Mouse (Mus musculus) liver, embryonic 13.5 days (tissue): ENCODE results near the gene Arhgef19. TPM values are rescaled to one million over a fixed set of nuclear protein-coding genes. Genes with fewer than 3 reads are reported as not detected.

Experiments used
- ATAC-seq: fragments of 200-750 bp; cut with Nextera tagmentation; 2 replicates; pipeline ENCODE4 v1.8.0; 2017; ENCODE audit warnings: low read depth, mild to moderate bottlenecking, moderate number of reproducible peaks, moderate library complexity
- DNase-seq: peaks from one replicate; pipeline ENCODE4 v3.0.0; 2022
- H3K27ac ChIP-seq: fragments of 300-500 bp; sonication (generic); 2 replicates; pipeline ENCODE4 v1.5.1; 2015; ENCODE audit warnings: moderate library complexity, mild to moderate bottlenecking, inconsistent platforms
- H3K27me3 ChIP-seq: fragments of 300-500 bp; sonication (generic); 2 replicates; pipeline ENCODE4 v1.6.1; 2015; ENCODE audit warnings: mild to moderate bottlenecking, inconsistent platforms
- H3K36me3 ChIP-seq: fragments of 300-500 bp; sonication (generic); 2 replicates; pipeline ENCODE4 v1.6.1; 2015; ENCODE audit warnings: mild to moderate bottlenecking, inconsistent platforms
- H3K4me1 ChIP-seq: fragments of 300-500 bp; sonication (generic); replicated peaks from 2 replicates; pipeline ENCODE4 v1.6.1; 2015; ENCODE audit warnings: inconsistent platforms
- H3K4me2 ChIP-seq: fragments of 300-500 bp; sonication (generic); 2 replicates; pipeline ENCODE4 v1.6.1; 2015; ENCODE audit warnings: inconsistent platforms, mild to moderate bottlenecking, moderate library complexity
- H3K4me3 ChIP-seq: fragments of 300-500 bp; sonication (generic); replicated peaks from 2 replicates; pipeline ENCODE4 v1.5.1; 2015; ENCODE audit warnings: mild to moderate bottlenecking, inconsistent platforms
- H3K9ac ChIP-seq: fragments of 300-500 bp; sonication (generic); 2 replicates; pipeline ENCODE4 v1.6.1; 2015; ENCODE audit warnings: mild to moderate bottlenecking, inconsistent platforms
- H3K9me3 ChIP-seq: fragments of 300-500 bp; sonication (generic); replicated peaks from 2 replicates; pipeline ENCODE4 v1.6.1; 2016; ENCODE audit warnings: inconsistent platforms
- WGBS: fragments of 180-500 bp; shearing (Covaris S2); methylation state at CpG from one replicate; pipeline ENCODE4 v1.1.7; 2015; ENCODE audit not compliant: insufficient replicate concordance; 5-methylcytosine and 5-hydroxymethylcytosine counted together
- polyA plus RNA-seq: library from polyadenylated mRNA; unstranded; fragments of >200 nt; fragmentation: Nextera tagmentation; extraction: Ambion mirVana; gene quantifications from 2 replicates; pipeline ENCODE4 v1.2.1, GENCODE M21; 2015

Arhgef19 gene
- polyA plus RNA-seq, 1 experiment from 2014 or later: 1.0 TPM

DNA sequence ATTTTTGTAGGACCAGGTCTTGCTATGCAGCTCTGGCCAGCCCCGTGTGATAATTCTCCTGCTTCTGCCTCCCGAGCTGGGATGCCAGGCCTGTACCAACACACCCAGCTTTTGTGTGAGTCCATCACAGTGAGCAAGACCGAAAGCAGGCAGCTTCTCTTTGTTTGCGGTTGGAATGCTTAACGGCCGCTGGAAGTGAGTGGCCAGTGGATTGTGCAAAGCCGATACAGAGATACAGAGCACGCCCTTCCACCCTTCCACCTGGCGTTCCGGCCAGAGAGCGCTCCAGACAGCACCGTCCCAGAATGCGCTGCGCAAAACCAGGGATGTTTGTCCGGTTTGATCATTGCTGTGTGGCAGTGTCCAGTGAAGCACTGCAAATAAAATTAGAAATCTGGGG lies 40.0 kb downstream of the Arhgef19 start:
- H3K9ac ChIP-seq: no peak overlapping the region
- no peaks in the 10 kb centered on the region for H3K36me3 ChIP-seq
- H3K4me3 ChIP-seq: no peak overlapping the region
- peaks cover 44% of the 10 kb centered on the region for H3K4me1 ChIP-seq
- 0 out of 2 replicates have a peak, but pooled peaks have one; percentile 15 for ATAC-seq
- peak overlapping the region; percentile 62 for H3K27ac ChIP-seq
- 51% methylated on average over 15 of the region's 15 CpGs for WGBS
- no peaks in the 10 kb centered on the region; the same call in none of the 2 replicates for H3K27me3 ChIP-seq
- no peak for DNase-seq
- H3K4me2 ChIP-seq: no peak overlapping the region
- no peaks in the 10 kb centered on the region for H3K9me3 ChIP-seq

DNA sequence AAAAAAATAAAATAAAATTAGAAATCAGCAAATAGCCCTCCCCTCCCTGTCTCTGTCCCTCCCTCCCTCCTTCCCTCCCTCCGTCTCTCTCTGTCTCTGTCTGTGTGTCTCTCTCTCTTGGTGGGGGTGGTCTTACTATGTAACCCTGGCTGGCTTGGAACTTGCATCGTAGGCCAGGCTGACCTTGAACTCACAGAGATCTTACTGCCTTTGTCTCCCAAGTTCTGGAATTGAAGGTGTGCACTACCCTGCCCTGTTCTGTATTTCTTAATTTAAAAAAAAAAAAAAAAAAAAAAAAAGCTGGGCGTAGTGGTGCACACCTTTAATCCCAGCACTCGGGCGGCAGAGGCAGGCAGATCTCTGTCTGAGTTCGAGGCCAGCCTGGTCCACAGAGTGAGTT lies 40.5 kb downstream of the Arhgef19 start:
- ATAC-seq: no peak

DNA sequence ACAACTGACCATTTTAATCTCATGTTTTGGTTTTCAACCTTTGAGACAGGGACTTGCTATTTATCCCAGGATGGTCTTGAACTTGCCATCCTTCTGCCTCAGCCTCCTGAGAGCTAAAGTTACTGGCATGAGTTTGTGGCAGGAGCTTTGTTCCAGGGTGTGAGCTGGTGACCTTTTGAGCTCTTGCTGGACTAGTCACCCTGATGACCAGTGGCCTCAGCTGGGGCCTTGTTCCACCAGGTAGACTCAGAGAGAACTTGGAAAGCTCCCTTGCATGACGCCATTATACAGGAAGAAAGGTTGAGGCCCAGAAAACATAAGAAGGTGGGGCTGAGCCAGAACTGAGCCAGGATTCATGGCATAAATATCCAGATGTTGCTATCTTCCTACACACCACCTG lies 41.2 kb downstream of the Arhgef19 start:
- no peak overlapping the region for H3K27ac ChIP-seq
- ATAC-seq (no peak), DNase-seq (no peak)
- no peaks in the 10 kb centered on the region for H3K36me3 ChIP-seq
- H3K9me3 ChIP-seq: no peaks in the 10 kb centered on the region
- H3K4me3 ChIP-seq: no peak overlapping the region
- H3K27me3 ChIP-seq: peaks cover 11% of the 10 kb centered on the region
- WGBS: 58% methylated on average over 1 of the region's 1 CpGs
- peaks cover 42% of the 10 kb centered on the region for H3K4me1 ChIP-seq
- H3K9ac ChIP-seq: no peak overlapping the region
- H3K4me2 ChIP-seq: no peak overlapping the region

More for the DNA sequence above, 40.5 kb downstream of the Arhgef19 start:
- Histone ChIP-seq H3K4me2 (no peak overlapping the region), H3K9me3 (no peaks in the 10 kb centered on the region), H3K4me1 (peaks cover 42% of the 10 kb centered on the region), H3K4me3 (no peak overlapping the region), H3K27ac (no peak overlapping the region), H3K27me3 (peaks cover 4% of the 10 kb centered on the region), H3K36me3 (no peaks in the 10 kb centered on the region), H3K9ac (no peak overlapping the region)
- no peak for DNase-seq
- 61% methylated on average over 6 of the region's 6 CpGs for WGBS

DNA sequence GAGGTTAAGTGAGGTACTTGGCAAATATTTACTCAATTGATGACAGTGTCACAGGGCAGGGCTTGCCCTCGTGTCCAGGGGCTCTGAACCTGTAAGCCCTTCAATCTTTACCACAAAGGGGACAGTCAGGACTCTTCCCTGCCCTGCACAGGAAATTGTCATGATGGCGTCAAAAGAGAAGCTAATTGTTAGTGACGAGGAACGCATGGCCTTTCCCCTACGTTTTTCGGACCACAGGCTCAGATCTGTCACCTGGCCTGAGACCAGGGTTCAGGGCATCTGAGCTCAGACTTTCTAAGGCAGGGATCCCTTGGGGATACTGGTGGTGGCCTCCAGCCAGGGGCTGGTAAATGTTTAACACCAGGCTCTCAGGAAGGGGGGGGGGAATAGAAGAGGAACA lies 41.9 kb downstream of the Arhgef19 start:
- 18% methylated on average over 6 of the region's 6 CpGs for WGBS
- ATAC-seq (peak; percentile 68), DNase-seq (no peak)
- Histone ChIP-seq H3K4me3 (no peak overlapping the region), H3K36me3 (no peaks in the 10 kb centered on the region), H3K9ac (no peak overlapping the region), H3K27ac (peak overlapping the region; percentile 73), H3K27me3 (peaks cover 17% of the 10 kb centered on the region), H3K4me1 (peaks cover 42% of the 10 kb centered on the region), H3K4me2 (no peak overlapping the region), H3K9me3 (no peaks in the 10 kb centered on the region)

DNA sequence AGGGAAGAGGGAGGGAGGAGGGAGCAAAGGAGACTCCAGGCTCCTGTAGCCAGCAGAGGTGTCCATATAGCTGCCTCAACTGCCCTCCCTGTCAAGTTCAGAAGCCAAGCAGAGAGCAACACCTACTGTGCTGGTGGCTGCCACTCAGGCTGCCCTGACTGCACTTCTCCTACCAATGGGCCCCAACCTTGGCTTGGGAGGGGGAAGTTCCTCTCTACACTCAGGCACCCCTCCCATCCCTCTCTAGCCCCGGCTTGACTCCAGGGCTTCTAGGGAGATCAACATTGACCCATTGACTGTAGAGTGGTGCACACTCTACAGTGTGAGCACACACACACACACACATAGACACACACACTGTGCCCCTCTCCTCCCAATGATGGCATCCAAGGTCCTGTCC lies 42.3 kb downstream of the Arhgef19 start:
- WGBS: 14% methylated on average over 1 of the region's 1 CpGs
- DNase-seq (no peak), ATAC-seq (peak; percentile 30; the same call in 1 of the 2 replicates)
- H3K36me3 ChIP-seq: no peaks in the 10 kb centered on the region
- peaks cover 19% of the 10 kb centered on the region for H3K27me3 ChIP-seq
- H3K4me1 ChIP-seq: peaks cover 43% of the 10 kb centered on the region
- peak overlapping the region; percentile 73 for H3K27ac ChIP-seq
- no peaks in the 10 kb centered on the region for H3K9me3 ChIP-seq
- H3K9ac ChIP-seq: no peak overlapping the region
- no peak overlapping the region for H3K4me2 ChIP-seq
- no peak overlapping the region for H3K4me3 ChIP-seq

DNA sequence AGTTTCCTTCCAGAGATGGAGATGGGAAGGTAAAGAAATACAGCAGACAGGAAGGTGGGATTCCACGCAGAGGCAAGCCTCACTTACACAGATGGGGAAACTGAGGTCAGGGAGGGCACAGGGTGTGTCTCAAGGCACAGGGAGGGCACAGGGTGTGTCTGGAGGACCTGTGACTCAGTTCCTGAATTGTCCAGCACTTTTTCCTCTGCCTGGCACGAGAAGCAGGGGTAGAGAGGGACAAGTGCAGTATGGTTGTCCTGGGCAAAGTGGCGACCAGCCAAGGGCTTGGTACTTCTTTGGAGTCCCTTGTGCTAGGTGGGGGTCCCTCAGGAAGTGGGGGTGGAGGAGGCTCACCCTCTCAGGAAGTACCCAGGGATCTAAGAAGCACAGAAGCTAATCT lies 42.8 kb downstream of the Arhgef19 start:
- Histone ChIP-seq H3K9me3 (no peaks in the 10 kb centered on the region), H3K4me1 (peaks cover 46% of the 10 kb centered on the region), H3K9ac (no peak overlapping the region), H3K4me3 (no peak overlapping the region), H3K36me3 (no peaks in the 10 kb centered on the region), H3K4me2 (no peak overlapping the region), H3K27ac (peak overlapping the region; percentile 73), H3K27me3 (peaks cover 24% of the 10 kb centered on the region)
- 33% methylated on average over 3 of the region's 3 CpGs for WGBS
- DNase-seq: no peak
- no peak for ATAC-seq

DNA sequence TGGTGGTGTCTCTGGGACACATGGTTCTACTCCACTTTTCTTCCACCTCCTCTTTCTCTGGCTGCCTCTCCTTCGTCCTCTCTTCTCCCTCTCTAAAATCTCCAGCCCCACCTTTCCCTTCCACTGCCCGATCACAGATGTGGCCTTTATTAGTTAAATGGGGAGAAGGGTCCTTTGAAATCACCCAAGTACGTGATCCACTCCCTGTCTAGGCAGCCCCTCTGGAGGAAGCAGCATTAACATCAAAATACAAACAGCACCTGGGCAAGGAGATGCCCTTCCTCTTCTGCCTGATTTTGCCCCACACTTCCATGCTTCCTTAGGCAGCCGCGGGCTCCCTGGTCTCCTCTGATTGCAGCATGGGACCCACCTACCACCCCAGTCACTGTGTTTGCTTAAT lies 43.3 kb downstream of the Arhgef19 start:
- DNase-seq (no peak), ATAC-seq (no peak)
- peaks cover 30% of the 10 kb centered on the region for H3K27me3 ChIP-seq
- H3K4me3 ChIP-seq: no peak overlapping the region
- no peak overlapping the region for H3K9ac ChIP-seq
- 46% methylated on average over 5 of the region's 5 CpGs for WGBS
- H3K9me3 ChIP-seq: no peaks in the 10 kb centered on the region
- no peaks in the 10 kb centered on the region for H3K36me3 ChIP-seq
- peaks cover 51% of the 10 kb centered on the region for H3K4me1 ChIP-seq
- H3K4me2 ChIP-seq: no peak overlapping the region
- H3K27ac ChIP-seq: no peak overlapping the region

DNA sequence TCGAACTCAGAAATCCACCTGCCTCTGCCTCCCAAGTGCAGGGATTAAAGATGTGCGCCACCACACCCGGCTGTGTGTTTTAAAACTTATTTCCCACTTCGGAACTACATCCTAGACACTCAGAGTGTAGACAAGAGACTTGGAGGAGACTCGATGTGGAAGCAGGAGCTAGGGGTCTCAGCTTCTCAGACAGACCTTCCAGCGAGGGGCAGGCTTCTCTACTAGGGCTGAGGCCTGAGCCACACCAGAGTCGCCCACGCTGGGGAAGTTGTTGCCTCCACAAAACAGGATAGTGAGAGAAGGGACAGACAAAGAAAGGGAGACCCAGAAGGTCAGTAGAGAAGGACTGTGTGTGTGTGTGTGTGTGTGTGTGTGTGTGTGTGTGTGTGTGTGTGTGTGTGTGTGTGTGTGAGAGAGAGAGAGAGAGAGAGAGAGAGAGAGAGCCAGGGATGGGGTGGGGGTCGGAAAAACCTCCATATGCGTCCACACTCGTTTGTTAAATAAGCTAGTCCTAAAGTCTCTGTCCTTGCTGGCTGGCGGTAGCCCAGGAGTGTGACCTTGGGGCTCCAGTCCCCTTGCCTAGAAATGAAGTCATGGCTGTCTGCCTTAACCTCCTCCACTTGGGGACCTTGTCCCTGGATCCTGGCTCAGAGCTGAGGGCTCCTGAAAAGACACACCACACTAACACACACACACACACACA lies 44.0 kb downstream of the Arhgef19 start:
- Histone ChIP-seq H3K27me3 (peaks cover 37% of the 10 kb centered on the region), H3K27ac (no peak overlapping the region), H3K4me2 (no peak overlapping the region), H3K9ac (no peak overlapping the region), H3K36me3 (no peaks in the 10 kb centered on the region), H3K9me3 (no peaks in the 10 kb centered on the region), H3K4me1 (peaks cover 52% of the 10 kb centered on the region), H3K4me3 (no peak overlapping the region)
- WGBS: 52% methylated on average over 12 of the region's 12 CpGs
- ATAC-seq: no peak
- DNase-seq: no peak

DNA sequence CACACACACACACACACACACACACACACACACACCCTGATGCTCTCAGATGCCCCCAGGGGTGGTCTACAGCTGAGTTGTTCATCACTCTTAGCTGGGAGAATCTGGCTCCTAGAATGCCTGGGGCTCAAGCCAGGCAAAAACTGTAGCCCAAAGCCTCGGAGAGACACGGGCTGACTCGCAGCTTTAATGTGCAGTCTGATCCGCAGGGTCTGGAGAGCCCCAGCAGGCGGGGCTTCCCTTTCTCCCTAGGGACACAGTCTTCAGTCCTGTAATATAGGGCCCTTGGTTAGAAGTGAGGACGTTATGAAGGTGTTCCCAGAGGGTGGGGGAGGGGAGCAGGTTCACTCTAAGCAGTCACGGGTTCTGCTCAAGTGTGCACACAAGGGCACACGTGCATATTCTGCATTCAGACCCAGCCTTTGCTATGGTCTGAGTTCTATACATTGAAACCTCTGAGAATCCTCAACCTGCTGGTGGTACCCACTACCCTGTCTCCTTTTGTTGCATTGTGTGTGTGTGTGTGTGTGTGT lies 44.6 kb downstream of the Arhgef19 start:
- H3K27ac ChIP-seq: no peak overlapping the region

DNA sequence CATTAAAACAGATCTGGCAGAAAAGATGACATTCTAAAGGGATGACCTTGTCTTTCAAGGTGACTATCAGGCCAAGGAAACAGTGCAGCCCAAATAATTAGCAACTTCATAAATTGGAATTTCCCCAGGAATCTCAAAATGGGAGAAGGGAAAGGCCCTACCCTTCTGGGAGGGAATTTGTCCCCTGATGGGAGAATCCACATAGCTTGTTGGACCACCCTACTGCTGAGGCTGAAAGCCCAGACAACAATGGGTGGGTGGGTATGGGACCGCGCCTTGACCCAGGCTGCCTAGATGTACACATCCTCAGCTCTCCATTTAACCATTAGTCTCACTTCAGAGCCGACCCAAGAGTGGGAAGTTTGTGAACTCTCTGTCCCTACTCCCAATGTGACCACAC lies 45.2 kb downstream of the Arhgef19 start:
- H3K4me1 ChIP-seq: peaks cover 41% of the 10 kb centered on the region
- ATAC-seq: no peak

More for the DNA sequence above, 44.6 kb downstream of the Arhgef19 start:
- H3K9me3 ChIP-seq: no peaks in the 10 kb centered on the region
- no peak overlapping the region for H3K9ac ChIP-seq
- H3K4me1 ChIP-seq: peaks cover 47% of the 10 kb centered on the region
- no peak overlapping the region for H3K4me3 ChIP-seq
- H3K36me3 ChIP-seq: no peaks in the 10 kb centered on the region
- DNase-seq (no peak), ATAC-seq (no peak)
- WGBS: 29% methylated on average over 8 of the region's 8 CpGs
- H3K4me2 ChIP-seq: no peak overlapping the region
- H3K27me3 ChIP-seq: peaks cover 43% of the 10 kb centered on the region

DNA sequence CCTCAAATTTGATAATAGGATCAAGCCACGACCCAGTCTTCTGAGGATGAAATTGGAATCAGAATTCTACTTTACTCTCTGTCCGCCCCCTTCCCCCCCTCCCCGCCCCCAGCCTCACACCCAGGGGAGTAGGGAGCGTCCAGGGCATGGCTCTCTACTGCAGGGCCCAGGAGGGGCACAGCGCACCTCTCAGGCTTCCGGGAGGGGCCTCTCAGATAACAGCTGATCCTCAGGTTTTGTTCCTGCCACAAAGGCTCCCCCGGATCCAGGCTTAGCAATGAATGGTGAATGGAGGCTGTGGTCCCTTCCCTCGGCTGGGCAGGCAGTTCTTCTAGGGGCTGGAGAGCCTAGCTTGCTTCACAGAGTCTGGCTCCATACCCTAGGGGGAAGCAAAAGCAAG lies 45.8 kb downstream of the Arhgef19 start:
- Histone ChIP-seq H3K36me3 (no peaks in the 10 kb centered on the region), H3K9me3 (no peaks in the 10 kb centered on the region), H3K27ac (no peak overlapping the region), H3K27me3 (peaks cover 54% of the 10 kb centered on the region), H3K4me1 (peaks cover 41% of the 10 kb centered on the region), H3K9ac (no peak overlapping the region), H3K4me2 (no peak overlapping the region), H3K4me3 (no peak overlapping the region)
- DNase-seq: no peak
- WGBS: 22% methylated on average over 8 of the region's 8 CpGs
- ATAC-seq: no peak

More for the DNA sequence above, 45.2 kb downstream of the Arhgef19 start:
- no peak overlapping the region for H3K4me3 ChIP-seq
- no peaks in the 10 kb centered on the region for H3K9me3 ChIP-seq
- H3K9ac ChIP-seq: no peak overlapping the region
- H3K4me2 ChIP-seq: no peak overlapping the region
- WGBS: 51% methylated on average over 3 of the region's 3 CpGs
- DNase-seq: no peak
- no peak overlapping the region for H3K27ac ChIP-seq
- H3K27me3 ChIP-seq: peaks cover 47% of the 10 kb centered on the region
- no peaks in the 10 kb centered on the region for H3K36me3 ChIP-seq
